Mouse (Mus musculus): ENCODE data around the gene Med13l. TPM values are rescaled to one million over a fixed set of nuclear protein-coding genes. Genes with fewer than 3 reads are reported as not detected.

Gene Med13l
- polyA plus RNA-seq, 1 experiment from 2014 or later = 15.3 TPM

- Histone ChIP-seq H3K36me3 (no peaks in the 10 kb centered on the region), H3K4me2 (no peak overlapping the region), H3K27me3 (no peaks in the 10 kb centered on the region), H3K9me3 (no peaks in the 10 kb centered on the region), H3K4me3 (no peak overlapping the region), H3K4me1 (replicated peaks) (peaks cover 80% of the 10 kb centered on the region), H3K9ac (no peak overlapping the region), H3K27ac (peak overlapping the region; percentile 45; the same call in 1 of the 2 replicates)
- WGBS = 70% methylated on average over 3 of the region's 3 CpGs
- no peak for ATAC-seq (ENCODE audit: low FRiP score)
These were observed 113.8 kb downstream of the Med13l start for GRCm38 (mm10) chr5:118674321-118674720.

GRCm38 (mm10) chr5:118675697-118676096 lies 115.2 kb downstream of the Med13l start:
- no peaks in the 10 kb centered on the region for H3K27me3 ChIP-seq

DNA sequence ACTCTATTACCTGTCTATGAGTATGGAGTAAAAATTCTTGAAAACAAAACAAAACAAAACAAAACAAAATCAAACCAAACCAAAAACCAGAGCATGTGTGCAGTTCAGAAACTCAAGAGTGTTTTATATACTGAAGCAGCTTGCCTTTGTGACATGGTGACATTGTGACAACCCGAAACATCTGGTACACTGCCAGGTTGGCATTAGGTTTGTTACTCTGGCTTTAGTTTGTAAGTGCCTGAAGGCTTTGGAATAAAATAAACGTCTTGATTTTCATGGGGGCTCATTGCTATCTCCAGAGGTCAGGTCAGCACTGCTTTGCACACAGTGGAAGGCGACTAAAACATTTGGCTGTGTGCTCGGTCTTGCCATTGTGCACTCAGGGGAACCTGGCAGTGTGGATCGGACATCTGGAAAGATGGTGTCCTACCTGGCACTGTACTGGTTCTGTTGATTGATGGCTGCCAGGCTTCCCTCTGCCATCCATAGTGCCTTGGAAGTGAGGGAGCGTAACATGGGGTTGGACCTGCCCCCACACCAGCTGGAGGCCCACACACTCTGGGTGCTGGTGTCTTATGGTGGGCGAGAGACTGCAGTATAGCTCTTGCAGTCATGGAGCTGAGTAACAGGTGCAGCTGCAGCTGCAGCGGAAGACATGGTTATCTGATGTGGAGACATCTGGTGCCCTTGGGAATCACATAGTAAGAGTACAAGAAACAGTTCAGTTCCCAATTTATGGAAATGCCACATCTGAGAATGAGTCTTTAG lies 115.9 kb downstream of the Med13l start:
- H3K4me1 ChIP-seq (replicated peaks) = peaks cover 70% of the 10 kb centered on the region
- no peak overlapping the region for H3K4me3 ChIP-seq
- 77% methylated on average over 8 of the region's 8 CpGs for WGBS
- H3K9ac ChIP-seq = no peak overlapping the region
- no peak overlapping the region for H3K27ac ChIP-seq
- ATAC-seq (ENCODE audit: low FRiP score) = no peak
- no peaks in the 10 kb centered on the region for H3K9me3 ChIP-seq
- no peaks in the 10 kb centered on the region for H3K27me3 ChIP-seq
- H3K36me3 ChIP-seq = 0 out of 2 replicates have a peak, but pooled peaks cover 2% of the 10 kb centered on the region
- H3K4me2 ChIP-seq = no peak overlapping the region

More at GRCm38 (mm10) chr5:118675697-118676096, 115.2 kb downstream of the Med13l start:
- Histone ChIP-seq H3K9me3 (no peaks in the 10 kb centered on the region), H3K4me2 (no peak overlapping the region), H3K4me1 (replicated peaks) (peaks cover 76% of the 10 kb centered on the region), H3K9ac (no peak overlapping the region), H3K36me3 (no peaks in the 10 kb centered on the region), H3K27ac (no peak overlapping the region), H3K4me3 (no peak overlapping the region)
- no peak for ATAC-seq (ENCODE audit: low FRiP score)
- 87% methylated on average over 3 of the region's 3 CpGs for whole genome bisulfite sequencing

DNA sequence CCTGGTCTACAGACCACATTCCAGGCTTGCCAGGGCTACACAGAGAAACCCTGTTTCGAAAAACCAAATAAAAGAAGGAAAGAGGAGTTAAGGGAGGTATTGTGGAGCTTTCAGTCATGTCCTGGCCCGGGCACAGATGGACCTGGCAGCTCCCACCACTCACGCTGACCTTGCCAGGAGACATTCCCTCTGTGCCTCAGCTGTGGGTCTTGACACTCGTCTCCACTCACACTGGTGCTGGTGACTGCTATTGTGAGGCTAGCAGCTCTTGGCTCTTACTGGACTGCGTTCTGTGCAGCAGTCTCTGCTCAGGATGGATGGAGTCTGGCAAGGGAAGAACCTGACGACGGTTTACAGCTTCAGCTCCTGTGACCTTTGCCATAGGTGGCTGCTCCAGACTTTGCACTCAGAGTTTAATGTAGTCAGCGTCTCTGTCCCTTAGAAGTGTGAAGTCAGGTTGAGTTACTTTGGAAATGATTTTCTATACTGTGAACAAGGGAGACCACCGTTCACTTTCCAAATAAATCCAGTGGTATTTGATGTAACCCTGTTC lies 118.9 kb downstream of the Med13l start:
- ATAC-seq (ENCODE audit: low FRiP score) = no peak
- Histone ChIP-seq H3K36me3 (peaks cover 14% of the 10 kb centered on the region), H3K9me3 (no peaks in the 10 kb centered on the region), H3K4me2 (no peak overlapping the region), H3K4me1 (replicated peaks) (peaks cover 40% of the 10 kb centered on the region), H3K4me3 (no peak overlapping the region), H3K27me3 (no peaks in the 10 kb centered on the region), H3K27ac (no peak overlapping the region), H3K9ac (no peak overlapping the region)
- WGBS = 64% methylated on average over 9 of the region's 9 CpGs

DNA sequence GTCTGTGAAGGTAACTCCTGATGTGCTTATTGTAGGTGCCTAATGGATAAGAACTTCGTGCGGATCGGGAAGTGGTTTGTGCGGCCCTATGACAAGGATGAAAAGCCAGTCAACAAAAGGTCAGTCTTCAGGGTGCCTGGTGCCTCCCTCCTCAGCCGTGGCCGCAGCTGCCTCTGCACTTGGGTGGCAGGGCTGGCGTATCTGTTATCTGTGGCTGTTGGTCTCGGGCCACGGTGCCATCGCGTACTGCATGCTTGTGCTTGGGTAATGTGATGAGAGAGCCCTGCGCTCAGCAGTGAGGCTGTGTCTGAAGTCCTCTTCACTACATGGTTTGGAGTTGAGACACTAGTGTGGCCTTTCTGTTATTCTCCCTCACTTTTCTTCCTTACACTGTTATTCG lies 120.4 kb downstream of the Med13l start:
- no peak overlapping the region for H3K4me3 ChIP-seq
- no peak for ATAC-seq (ENCODE audit: low FRiP score)
- no peak overlapping the region for H3K9ac ChIP-seq
- H3K27me3 ChIP-seq = no peaks in the 10 kb centered on the region
- no peaks in the 10 kb centered on the region for H3K9me3 ChIP-seq
- no peak overlapping the region for H3K27ac ChIP-seq
- peaks cover 31% of the 10 kb centered on the region for H3K4me1 ChIP-seq (replicated peaks)
- H3K4me2 ChIP-seq = no peak overlapping the region
- peaks cover 14% of the 10 kb centered on the region for H3K36me3 ChIP-seq
- WGBS = 82% methylated on average over 13 of the region's 13 CpGs

DNA sequence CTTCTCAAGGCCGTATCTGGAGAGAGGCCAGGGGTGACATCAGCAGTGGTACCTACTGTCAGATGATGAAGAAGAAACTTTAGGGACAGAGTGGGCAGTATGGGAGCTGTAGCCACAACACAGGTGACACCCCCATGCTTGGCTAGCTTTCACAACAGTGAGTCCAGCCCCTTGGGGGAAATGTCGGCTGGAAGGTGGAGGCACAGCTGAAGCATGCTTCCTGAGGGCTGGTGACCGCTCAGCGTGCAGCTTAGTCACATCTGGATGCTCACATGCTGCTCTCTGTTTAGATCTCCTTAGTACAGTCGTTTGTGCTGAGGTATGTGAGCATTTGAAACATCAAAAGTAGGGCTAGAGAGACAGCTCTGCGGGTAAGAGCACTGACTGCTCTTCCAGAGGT lies 121.5 kb downstream of the Med13l start:
- no peak overlapping the region for H3K4me3 ChIP-seq
- ATAC-seq (ENCODE audit: low FRiP score) = no peak
- H3K36me3 ChIP-seq = peaks cover 14% of the 10 kb centered on the region
- 86% methylated on average over 6 of the region's 6 CpGs for WGBS
- H3K9ac ChIP-seq = no peak overlapping the region
- H3K4me1 ChIP-seq (replicated peaks) = peaks cover 29% of the 10 kb centered on the region
- no peak overlapping the region for H3K27ac ChIP-seq
- no peaks in the 10 kb centered on the region for H3K9me3 ChIP-seq
- H3K27me3 ChIP-seq = no peaks in the 10 kb centered on the region
- no peak overlapping the region for H3K4me2 ChIP-seq

DNA sequence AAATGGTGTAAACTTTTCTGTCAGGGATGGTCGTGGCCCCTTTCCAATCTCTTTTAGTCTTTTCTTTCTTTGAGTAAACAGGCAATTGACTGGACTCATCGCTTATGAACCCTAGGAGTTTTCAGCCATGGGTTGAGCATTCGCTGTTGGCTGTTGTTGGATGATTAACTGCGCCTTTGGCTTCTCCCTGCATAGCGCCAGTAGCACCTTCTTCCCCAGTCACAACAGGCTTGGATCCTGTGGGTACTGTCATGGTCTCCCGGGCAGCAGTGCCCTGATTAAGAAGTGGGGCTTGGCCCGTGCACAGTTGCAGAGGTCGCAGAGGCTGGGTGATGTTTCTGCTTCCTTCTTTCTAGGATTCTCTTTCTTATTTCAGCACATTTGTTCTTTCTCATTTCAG lies 124.7 kb downstream of the Med13l start:
- no peak overlapping the region for H3K4me2 ChIP-seq
- peaks cover 32% of the 10 kb centered on the region for H3K4me1 ChIP-seq (replicated peaks)
- H3K4me3 ChIP-seq = no peak overlapping the region
- WGBS = 83% methylated on average over 8 of the region's 8 CpGs
- no peak for ATAC-seq (ENCODE audit: low FRiP score)
- no peaks in the 10 kb centered on the region for H3K27me3 ChIP-seq
- peaks cover 14% of the 10 kb centered on the region for H3K36me3 ChIP-seq
- H3K9me3 ChIP-seq = no peaks in the 10 kb centered on the region
- H3K9ac ChIP-seq = no peak overlapping the region
- 0 out of 2 replicates have a peak overlapping the region, but pooled peaks have one; percentile 4 for H3K27ac ChIP-seq

DNA sequence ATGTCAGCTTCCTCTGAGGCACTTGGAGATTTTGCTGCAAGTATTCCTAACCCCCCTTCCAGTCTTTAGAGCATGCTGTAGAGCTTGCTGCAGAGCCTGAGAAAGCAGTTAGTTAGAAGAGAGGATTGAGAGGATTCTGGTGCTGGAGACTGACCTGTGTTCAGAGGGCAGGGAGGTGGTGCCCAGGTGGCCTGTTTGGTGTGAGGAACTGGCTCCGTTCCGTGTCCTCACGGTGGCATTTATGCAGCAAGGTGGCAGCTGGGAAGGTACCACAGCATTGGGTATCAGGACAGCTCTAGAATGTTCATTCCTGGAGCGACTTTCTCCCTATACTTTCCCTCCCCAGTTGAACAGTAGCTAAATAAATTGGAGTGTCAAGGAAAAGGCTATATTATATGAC lies 125.5 kb downstream of the Med13l start:
- H3K4me2 ChIP-seq = no peak overlapping the region
- peaks cover 14% of the 10 kb centered on the region for H3K36me3 ChIP-seq
- no peaks in the 10 kb centered on the region for H3K27me3 ChIP-seq
- no peak overlapping the region for H3K9ac ChIP-seq
- peaks cover 33% of the 10 kb centered on the region for H3K4me1 ChIP-seq (replicated peaks)
- 86% methylated on average over 4 of the region's 4 CpGs for WGBS
- H3K27ac ChIP-seq = no peak overlapping the region
- H3K9me3 ChIP-seq = no peaks in the 10 kb centered on the region
- ATAC-seq (ENCODE audit: low FRiP score) = no peak
- no peak overlapping the region for H3K4me3 ChIP-seq

DNA sequence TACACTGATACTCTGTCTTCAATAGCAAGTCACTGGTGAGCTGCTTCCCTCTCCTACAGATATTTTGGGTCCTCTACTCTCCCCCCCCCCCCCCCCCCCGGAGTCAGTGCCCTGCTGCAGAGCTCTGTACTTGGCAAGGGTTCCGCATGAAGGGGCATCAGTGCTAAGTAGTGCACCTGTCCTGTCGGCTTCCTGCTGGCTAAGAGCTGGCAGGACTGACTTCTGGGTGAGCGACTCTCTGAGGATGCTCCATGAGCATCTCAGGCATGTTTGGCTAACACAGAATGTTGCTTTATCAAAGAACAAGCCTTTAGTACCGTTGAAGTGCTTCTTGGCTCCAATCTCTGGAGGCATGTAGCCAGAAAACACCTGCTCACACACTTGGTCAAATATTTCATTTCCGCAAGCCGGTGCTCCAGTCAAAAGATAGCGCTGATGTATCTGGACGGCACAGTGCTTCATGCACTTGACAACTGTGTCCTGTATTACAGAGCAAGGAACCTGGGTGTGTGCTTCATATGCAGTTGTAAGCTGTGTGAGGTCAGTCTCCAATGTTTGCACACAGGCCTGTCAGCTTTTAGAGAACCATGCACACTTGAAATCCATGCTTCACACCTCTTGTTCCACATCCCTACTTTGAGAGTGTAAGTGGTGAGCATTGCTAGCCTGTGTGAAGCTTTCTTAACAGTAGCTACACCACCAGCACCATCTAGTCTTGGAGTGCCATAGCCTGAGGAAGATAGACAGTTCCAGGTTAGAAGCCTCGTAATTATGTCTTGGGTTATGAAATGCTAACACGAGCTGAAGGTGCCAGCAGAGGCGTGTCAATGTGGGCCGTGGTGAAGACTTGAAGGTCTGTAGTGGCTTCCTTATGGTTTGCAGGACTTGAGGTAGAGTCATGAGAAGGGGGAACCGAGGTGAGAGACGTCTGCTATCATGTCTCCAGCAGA lies 128.7 kb downstream of the Med13l start:
- Histone ChIP-seq H3K4me1 (replicated peaks) (peaks cover 51% of the 10 kb centered on the region), H3K27me3 (no peaks in the 10 kb centered on the region), H3K4me2 (no peak overlapping the region), H3K9ac (no peak overlapping the region), H3K36me3 (no peaks in the 10 kb centered on the region), H3K27ac (no peak overlapping the region), H3K9me3 (no peaks in the 10 kb centered on the region), H3K4me3 (no peak overlapping the region)
- no peak for ATAC-seq (ENCODE audit: low FRiP score)
- 86% methylated on average over 14 of the region's 15 CpGs for WGBS

DNA sequence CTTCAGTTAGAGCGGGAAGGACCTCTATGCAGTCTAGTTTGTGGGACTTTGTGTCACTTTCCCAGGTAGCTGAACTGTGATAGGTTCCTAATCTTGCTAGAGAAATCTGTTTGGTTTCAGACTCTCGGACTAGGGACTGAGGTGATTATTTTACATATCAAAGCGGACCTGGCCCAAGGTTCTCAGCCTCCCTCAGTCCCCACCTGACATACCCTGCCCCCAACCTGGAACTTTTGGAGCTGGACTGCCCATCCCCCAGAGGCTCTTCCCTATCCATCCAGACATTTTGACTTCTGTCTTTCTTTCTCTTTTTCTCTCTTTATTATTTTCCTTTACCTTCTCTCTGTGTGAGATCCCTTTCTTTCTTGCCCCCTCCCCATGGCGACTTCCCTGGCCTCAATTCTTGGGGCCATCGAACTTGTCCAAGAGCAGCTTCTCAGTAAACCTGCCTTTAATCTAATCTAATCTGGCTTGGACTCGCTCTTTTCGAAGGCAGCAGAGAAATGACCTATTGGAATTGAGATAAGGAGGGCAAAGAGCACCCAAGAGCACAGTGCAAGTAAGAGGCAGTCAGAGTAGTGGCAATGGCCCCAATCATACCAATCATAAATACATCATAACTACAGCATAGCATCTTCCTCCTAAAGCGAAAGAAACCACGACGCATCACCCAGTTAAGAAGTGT lies 130.7 kb downstream of the Med13l start:
- 85% methylated on average over 10 of the region's 10 CpGs for WGBS
- Histone ChIP-seq H3K4me1 (replicated peaks) (peaks cover 58% of the 10 kb centered on the region), H3K4me3 (no peak overlapping the region), H3K27me3 (no peaks in the 10 kb centered on the region), H3K27ac (no peak overlapping the region), H3K9ac (no peak overlapping the region), H3K4me2 (no peak overlapping the region), H3K9me3 (no peaks in the 10 kb centered on the region), H3K36me3 (no peaks in the 10 kb centered on the region)
- ATAC-seq (ENCODE audit: low FRiP score) = no peak

GRCm38 (mm10) chr5:118691710-118692040 lies 131.2 kb downstream of the Med13l start:
- Histone ChIP-seq H3K27me3 (no peaks in the 10 kb centered on the region), H3K36me3 (no peaks in the 10 kb centered on the region), H3K9me3 (no peaks in the 10 kb centered on the region), H3K4me1 (replicated peaks) (peaks cover 62% of the 10 kb centered on the region), H3K4me2 (no peak overlapping the region), H3K9ac (no peak overlapping the region), H3K4me3 (no peak overlapping the region), H3K27ac (0 out of 2 replicates have a peak overlapping the region, but pooled peaks have one; percentile 32)
- 56% methylated on average over 7 of the region's 7 CpGs for WGBS
- no peak for ATAC-seq (ENCODE audit: low FRiP score)

- Histone ChIP-seq H3K4me2 (no peak overlapping the region), H3K27ac (no peak overlapping the region), H3K4me3 (no peak overlapping the region), H3K9ac (no peak overlapping the region), H3K4me1 (replicated peaks) (peaks cover 45% of the 10 kb centered on the region), H3K36me3 (no peaks in the 10 kb centered on the region), H3K27me3 (no peaks in the 10 kb centered on the region), H3K9me3 (no peaks in the 10 kb centered on the region)
- 89% methylated on average over 9 of the region's 9 CpGs for WGBS
- ATAC-seq (ENCODE audit: low FRiP score) = no peak
These were observed 133.5 kb downstream of the Med13l start for GRCm38 (mm10) chr5:118693996-118694395.

Measured in hindbrain, embryonic 13.5 days (tissue).